Mouse (Mus musculus) ES-Bruce4 (cell line): Measurements from ENCODE around the gene Ggcx.

Source experiments
- CTCF ChIP-seq: IDR thresholded peaks from one replicate; pipeline ENCODE4 v1.8.1; 2011; ENCODE audit warnings: low read depth, low read length
- EP300 ChIP-seq: IDR thresholded peaks from 2 replicates; pipeline ENCODE4 v1.6.1; 2011; ENCODE audit warnings: low read depth, low read length; ENCODE audit not compliant: insufficient read depth
- POLR2A ChIP-seq: IDR thresholded peaks from one replicate; pipeline ENCODE4 v1.8.1; 2011; ENCODE audit warnings: low read length; ENCODE audit not compliant: insufficient read depth

DNA sequence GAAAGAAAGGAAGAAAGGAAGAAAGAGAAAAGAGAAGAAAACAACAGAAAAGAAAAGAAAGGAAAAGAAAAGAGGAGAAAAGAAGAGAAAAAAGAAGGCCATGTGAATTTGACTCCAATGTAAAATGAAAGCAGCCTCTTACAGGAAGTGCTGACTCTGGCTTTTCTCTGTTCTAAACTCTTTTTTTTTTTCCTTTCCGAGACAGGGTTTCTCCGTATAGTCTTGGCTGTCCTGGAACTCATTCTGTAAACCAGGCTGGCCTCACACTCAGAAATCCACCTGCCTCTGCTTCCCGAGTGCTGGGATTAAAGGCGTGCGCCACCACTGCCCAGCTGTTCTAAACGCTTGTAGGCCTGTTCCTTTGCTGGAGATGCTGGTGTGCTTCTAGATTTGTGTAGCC is 31.6 kb upstream of the Ggcx start:
- TF ChIP-seq CTCF (no peak), POLR2A (no peak), EP300 (no peak)
